9 mouse cellular contexts compared by ENCODE assay signal in genomic region chr11:108449811-108450210, GRCm38 (mm10). TPM values are rescaled to one million over a fixed set of nuclear protein-coding genes. Genes with fewer than 3 reads are reported as not detected.
DNase-seq lines count a peak whose midpoint lies in the region; ATAC-seq and TF ChIP-seq lines count a peak whose summit lies in the region.
"Had no signal": no experiment of that assay in that cellular context is flagged by ENCODE, and none has a peak within 500 bp of the region (broad histone marks: within the 10 kb centered on the region; RNA-seq: fewer than 3 reads in every experiment).

No protein-coding gene starts in this region.

- H3K4me3 ChIP-seq in neural tube, embryonic 15.5 days (replicated peaks) = no peak overlapping the region
- no peak overlapping the region for H3K4me3 ChIP-seq in liver, postnatal 0 days (ENCODE audit: low read depth, low read length)
- H3K4me3 ChIP-seq: limb, embryonic 13.5 days had no signal

- H3K9me3 ChIP-seq in neural tube, embryonic 15.5 days (replicated peaks) = no peaks in the 10 kb centered on the region; the same call in 1 of the 2 replicates
- H3K9me3 ChIP-seq in liver, postnatal 0 days (ENCODE audit: low read length) = peaks cover 4% of the 10 kb centered on the region; the same call in 1 of the 2 replicates

- H3K27ac ChIP-seq in neural tube, embryonic 15.5 days (replicated peaks) = no peak overlapping the region
- no peak overlapping the region for H3K27ac ChIP-seq in liver, postnatal 0 days (ENCODE audit: low read depth)
- H3K27ac ChIP-seq: limb, embryonic 13.5 days had no signal

- 28% methylated on average over 3 of the region's 3 CpGs for WGBS in neural tube, embryonic 15.5 days
- 30% methylated on average over 3 of the region's 3 CpGs for WGBS in liver, postnatal 0 days (ENCODE audit: insufficient replicate concordance)

- TF ChIP-seq CTCF in liver, postnatal 0 days (IDR thresholded peaks at IDR 0.05; ENCODE audit: low read depth) = peak; percentile 91

- no peak overlapping the region for H3K4me2 ChIP-seq in neural tube, embryonic 15.5 days
- no peak overlapping the region for H3K4me2 ChIP-seq in liver, postnatal 0 days (ENCODE audit: low read depth, low read length)
- H3K4me2 ChIP-seq: limb, embryonic 13.5 days had no signal

- no peak for ATAC-seq in neural tube, embryonic 15.5 days (ENCODE audit: low FRiP score)
- no peak for ATAC-seq in liver, postnatal 0 days
- ATAC-seq in inflammation-experienced regulatory T-cells, adult 6 months = no peak

- H3K9ac ChIP-seq in neural tube, embryonic 15.5 days (replicated peaks) = no peak overlapping the region
- no peak overlapping the region for H3K9ac ChIP-seq in liver, postnatal 0 days (replicated peaks)
- H3K9ac ChIP-seq: limb, embryonic 13.5 days had no signal

- no peaks in the 10 kb centered on the region for H3K27me3 ChIP-seq in neural tube, embryonic 15.5 days (replicated peaks)
- no peaks in the 10 kb centered on the region for H3K27me3 ChIP-seq in liver, postnatal 0 days (ENCODE audit: insufficient read depth, low read length)
- H3K27me3 ChIP-seq: limb, embryonic 13.5 days had no signal

- no peaks in the 10 kb centered on the region for H3K4me1 ChIP-seq in neural tube, embryonic 15.5 days
- H3K4me1 ChIP-seq in liver, postnatal 0 days (ENCODE audit: insufficient read depth) = no peaks in the 10 kb centered on the region

- no peaks in the 10 kb centered on the region for H3K36me3 ChIP-seq in neural tube, embryonic 15.5 days
- H3K36me3 ChIP-seq in liver, postnatal 0 days (replicated peaks; ENCODE audit: insufficient read depth, low read length) = no peaks in the 10 kb centered on the region

- DNase-seq in neural tube, embryonic 10.5 days (ENCODE audit: extremely low spot score, low spot score) = peak; percentile 78
- DNase-seq in adrenal gland, adult 8-10 months = peak; percentile 42
- peak; percentile 74 for DNase-seq in embryo, embryonic 11 days
- DNase-seq in kidney, postnatal 10 days = peak; percentile 82
- peak; percentile 77 for DNase-seq in liver, postnatal 0 days
- DNase-seq in right cerebral cortex, postnatal 14 days = peak; percentile 74

- TF ChIP-seq EP300 in liver, postnatal 0 days (IDR thresholded peaks at IDR 0.05; ENCODE audit: low read depth) = no peak

RNA-seq across cellular contexts. Expression of gene Cep112, which starts 24.8 kb away (rescaled TPM):
- 6.4 and 6.5 TPM in 2 replicates for polyA plus RNA-seq in neural tube, embryonic 15.5 days (2015; fragmentation: Nextera tagmentation; extraction: Ambion mirVana)
- 10 to 100 TPM in 3 of 4 experiments, 1 to 10 TPM in 1; 5.7 to 19.4 (median 15.1) TPM for total RNA-seq in adrenal gland, adult 8-10 months (2022)
- polyA plus RNA-seq in liver, postnatal 0 days (2015; fragmentation: Nextera tagmentation; extraction: Ambion mirVana) = 0.66 and 1.1 TPM in 2 replicates
- polyA plus RNA-seq in inflammation-experienced regulatory T-cells, adult 6 months (2017; shearing (Covaris generic)) = 1 to 10 TPM in 2 of 3 experiments, under 1 TPM in 1; 0.62 to 1.8 (median 1.0) TPM
